Mouse (Mus musculus): ENCODE measurements around the gene Flvcr2.

The Flvcr2 gene

GRCm38 (mm10) chr12:85859511-85860189, 113.3 kb downstream of the Flvcr2 start:
- DNase-seq (ENCODE audit: low read depth) = no peak

DNA sequence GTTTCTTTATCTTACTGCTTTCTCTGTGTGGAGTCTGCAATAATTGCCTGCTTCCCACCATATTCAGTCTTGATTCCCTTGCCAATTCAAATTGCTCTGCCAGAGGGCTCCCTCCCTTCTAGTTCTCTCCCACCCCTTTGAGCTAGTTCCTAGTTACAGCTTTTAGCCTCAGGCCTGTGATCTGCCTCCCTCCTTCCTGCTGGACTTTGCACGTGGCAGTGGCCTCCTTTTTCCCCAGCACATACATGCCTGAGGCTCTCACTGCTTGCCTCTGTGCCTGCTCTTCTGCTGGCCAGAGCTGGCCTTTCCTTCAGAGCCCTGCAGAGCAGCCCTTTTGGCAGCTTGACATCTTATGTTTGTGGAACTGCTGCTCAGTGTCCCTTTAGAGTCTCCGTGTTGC, 116.2 kb downstream of the Flvcr2 start:
- DNase-seq (ENCODE audit: low read depth) = no peak
